Comparison of ENCODE assay signal across 8 mouse cellular contexts in genomic region chr6:47813257-47813878, GRCm38 (mm10). TPM values are rescaled to one million over a fixed set of nuclear protein-coding genes. Genes with fewer than 3 reads are reported as not detected.
DNase-seq lines count a peak whose midpoint lies in the region; ATAC-seq lines count a peak whose summit lies in the region.

Gene Pdia4 (minus strand): TSS chr6:47813430.

- ATAC-seq in inflammation-experienced regulatory T-cells, adult 6 months = peak; percentile 95
- ATAC-seq in megakaryocyte-erythroid progenitor cell, adult 5-6 weeks (replicated peaks; ENCODE audit: low FRiP score, low TSS enrichment, poor library complexity, severe bottlenecking) = peak; percentile 96

- DNase-seq in adrenal gland, adult (ENCODE audit: inconsistent age in 2 of 2, low spot score in 1 of 2) = peak; percentile 99
- DNase-seq in embryo, embryonic 10.5 days (ENCODE audit: low spot score) = peak; percentile 99
- DNase-seq in gastrocnemius, postnatal 14 days = peak; percentile 99
- DNase-seq in left cerebral cortex, postnatal 10 days (ENCODE audit: extremely low spot score in 1 of 2, low spot score in 2 of 2) = peak; percentile 97 to 99
- peak; percentile 99 for DNase-seq in right cerebral cortex, postnatal 25 days
- DNase-seq in urinary bladder, postnatal 4 days (ENCODE audit: low spot score in 2 of 2) = peak; percentile 97 to 98

- intact Hi-C loops in gastrocnemius, postnatal 14 days (cut with DNase I; ENCODE audit: low total_unique reads) = no loop called here
- intact Hi-C loops in left cerebral cortex, postnatal 10 days (cut with DNase I) = loop anchor here (2.0 kb wide), 1 partner anchor 19 kb away; no protein-coding TSS in a partner anchor

RNA-seq across cellular contexts. Expression of gene Pdia4, which starts in this region (rescaled TPM):
- total RNA-seq in gastrocnemius, postnatal 14 days (2021) = 10 to 100 TPM; 22.3 to 32.2 TPM
- polyA plus RNA-seq in inflammation-experienced regulatory T-cells, adult 6 months (2017; shearing (Covaris generic)) = 100 to 1,000 TPM; 141 to 180 (median 169) TPM
- total RNA-seq in left cerebral cortex, postnatal 10 days (2021) = 10 to 100 TPM; 39.7 to 44.2 TPM
- total RNA-seq in megakaryocyte-erythroid progenitor cell, adult 5-6 weeks (2014; fragmentation: Nextera tagmentation) = 35.8 and 38.1 TPM in 2 replicates
- total RNA-seq in megakaryocyte-erythroid progenitor cell, adult 5-6 weeks (2017) = 152 and 153 TPM in 2 replicates

Comparison
In these comparisons a context has a peak if more than half of its experiments do, and no peak if none do; other contexts are left out.
1. Peak in every context shown above with its lines: DNase-seq and ATAC-seq.